Mouse (Mus musculus) gastrocnemius, adult 8-10 months (tissue): ENCODE measurements around the gene Stk39. TPM values are rescaled to one million over a fixed set of nuclear protein-coding genes. Genes with fewer than 3 reads are reported as not detected.

Experiments
- DNase-seq, 2 experiments: peaks; one replicate each; pipeline ENCODE4 v3.0.0; 2022; ENCODE audit warnings: low spot score in 2 of 2
- total RNA-seq, 4 experiments: library from RNA; stranded (reverse); gene quantifications; 2 replicates each; pipeline ENCODE4 v1.2.4; 2022

The Stk39 gene
- total RNA-seq, 4 experiments from 2014 or later, result 1.3 to 2.4 (median 2.1) TPM

DNA sequence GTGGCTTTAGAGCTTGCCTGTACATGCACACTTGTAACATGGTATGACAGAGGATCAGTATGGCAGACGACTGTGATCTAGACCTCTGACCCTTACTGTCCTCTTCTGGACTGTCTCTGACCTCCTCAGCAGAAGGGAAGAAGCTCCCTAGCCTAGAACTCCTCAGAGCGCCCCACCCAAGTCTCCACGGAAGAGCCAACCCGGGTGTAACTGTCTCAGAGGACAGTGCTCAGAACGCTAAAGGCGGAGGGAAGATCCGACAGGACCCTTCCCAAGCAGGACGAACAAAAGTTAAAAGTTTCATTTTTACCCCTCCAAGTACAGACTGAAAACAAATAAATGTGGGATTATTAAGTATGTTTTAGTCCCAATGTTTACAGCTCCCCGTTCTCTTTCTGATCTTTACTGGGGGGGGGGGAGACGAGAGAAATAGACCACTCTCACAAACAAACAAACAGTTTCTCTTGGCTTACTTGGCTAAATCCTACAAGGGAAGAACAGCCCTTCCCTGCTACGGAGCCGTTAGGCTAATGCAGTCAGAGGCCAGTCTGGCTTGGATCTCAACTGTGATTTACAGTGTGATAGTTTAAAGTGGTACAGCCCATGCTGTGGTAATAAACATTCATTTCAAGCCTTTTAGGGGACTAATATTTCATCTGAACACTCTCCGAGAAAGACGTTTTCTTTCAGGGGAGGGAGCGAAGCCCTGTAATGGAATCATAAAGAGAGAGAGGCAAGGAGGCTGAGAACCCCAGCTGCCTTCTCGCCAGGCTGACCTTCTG, 179.3 kb downstream of the Stk39 start:
- no peak for DNase-seq

DNA sequence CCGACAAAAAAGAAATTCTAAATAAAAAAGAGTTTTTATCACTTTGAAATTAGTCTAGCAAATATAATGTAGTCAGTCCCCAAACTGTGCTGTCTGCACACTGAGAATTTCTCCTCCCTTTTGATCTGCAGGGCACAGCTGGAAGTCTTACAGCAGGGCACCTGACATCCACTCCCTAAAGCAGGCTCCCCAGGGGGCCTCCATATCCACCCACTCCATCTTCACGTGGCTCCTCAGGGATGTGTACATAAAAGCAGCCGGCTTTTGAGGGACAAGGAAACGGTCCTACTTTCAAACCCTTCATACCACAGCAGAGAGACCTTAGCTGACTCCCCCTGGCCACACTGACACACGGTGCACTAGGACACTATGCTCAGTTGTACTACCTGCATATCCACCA, 180.2 kb downstream of the Stk39 start:
- DNase-seq, result no peak

DNA sequence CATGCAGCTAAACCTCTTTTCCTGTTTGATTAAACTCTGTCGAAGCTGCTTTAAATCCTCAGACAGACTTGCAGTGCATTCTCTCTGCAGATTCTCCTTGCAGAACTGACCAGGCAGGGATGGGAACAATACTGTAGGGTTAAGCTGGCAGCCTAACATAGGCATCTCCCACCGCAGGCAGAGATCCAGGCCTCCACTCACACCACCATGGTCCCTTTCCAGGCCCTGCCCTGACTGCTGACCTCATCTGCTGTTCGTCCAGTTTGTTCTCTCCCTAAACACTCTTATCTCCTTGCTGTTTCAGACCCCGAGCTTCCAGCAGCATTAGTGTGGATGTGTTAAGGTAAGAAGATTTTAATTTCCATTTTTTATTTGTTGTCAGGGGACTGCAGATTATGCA, 182.1 kb downstream of the Stk39 start:
- no peak for DNase-seq

DNA sequence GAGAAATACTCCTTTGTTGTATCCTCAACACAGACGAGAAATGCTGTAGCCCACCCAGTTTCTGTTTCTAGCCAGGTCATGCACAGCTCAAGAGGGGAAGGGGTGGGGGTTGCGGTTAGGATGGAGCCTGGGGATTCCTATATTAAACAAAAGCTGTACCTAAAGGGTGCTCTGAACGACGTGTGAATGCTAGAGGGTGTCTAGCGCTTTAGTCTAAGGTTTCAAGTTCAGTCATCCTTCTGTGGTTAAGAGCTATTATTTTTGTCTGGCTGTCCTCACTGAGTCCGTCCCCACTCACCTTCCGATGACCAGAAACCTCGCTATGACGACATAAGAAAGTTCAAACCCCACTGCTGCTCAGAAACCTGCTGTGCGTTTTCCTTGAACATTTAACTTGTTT, 182.9 kb downstream of the Stk39 start:
- DNase-seq, result no peak

DNA sequence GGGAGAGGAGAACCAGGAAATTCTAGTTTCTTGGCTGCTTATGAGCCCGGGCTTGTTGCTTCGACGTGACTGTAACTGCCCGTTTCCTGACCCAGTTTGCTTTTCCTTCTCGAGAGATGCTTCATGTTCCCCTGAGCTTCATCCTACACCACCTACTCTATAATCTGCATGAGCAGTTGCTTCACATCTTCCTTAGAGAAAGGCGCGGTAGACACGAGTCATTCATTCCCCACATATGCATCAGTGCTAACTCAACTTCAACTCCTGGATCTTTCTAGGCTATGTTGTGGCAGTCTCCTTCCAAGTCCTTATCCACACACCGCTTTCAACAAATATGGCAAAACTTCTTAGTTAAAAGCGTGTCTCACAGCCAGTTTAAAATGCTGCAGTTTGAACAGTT, 184.0 kb downstream of the Stk39 start:
- DNase-seq, result no peak

DNA sequence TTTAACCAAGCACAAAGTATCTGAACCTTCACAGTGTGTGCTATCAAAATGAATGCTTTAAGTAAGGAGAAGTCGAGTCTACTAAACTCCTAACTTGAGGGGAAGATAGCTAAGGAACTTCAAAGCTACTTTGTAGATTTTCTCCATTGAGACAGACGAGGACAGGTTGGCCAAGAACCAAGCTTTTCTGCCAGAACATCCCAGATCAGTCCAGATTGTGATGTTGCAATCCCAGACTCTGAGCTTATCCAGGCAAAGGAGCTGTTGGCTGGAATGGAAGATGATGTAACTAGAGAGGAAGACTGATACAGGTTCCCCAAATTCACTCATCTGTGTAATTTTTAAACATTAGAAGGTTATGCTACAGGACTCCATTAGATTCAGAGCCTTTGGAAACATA, 187.7 kb downstream of the Stk39 start:
- peak; percentile 20 for DNase-seq

DNA sequence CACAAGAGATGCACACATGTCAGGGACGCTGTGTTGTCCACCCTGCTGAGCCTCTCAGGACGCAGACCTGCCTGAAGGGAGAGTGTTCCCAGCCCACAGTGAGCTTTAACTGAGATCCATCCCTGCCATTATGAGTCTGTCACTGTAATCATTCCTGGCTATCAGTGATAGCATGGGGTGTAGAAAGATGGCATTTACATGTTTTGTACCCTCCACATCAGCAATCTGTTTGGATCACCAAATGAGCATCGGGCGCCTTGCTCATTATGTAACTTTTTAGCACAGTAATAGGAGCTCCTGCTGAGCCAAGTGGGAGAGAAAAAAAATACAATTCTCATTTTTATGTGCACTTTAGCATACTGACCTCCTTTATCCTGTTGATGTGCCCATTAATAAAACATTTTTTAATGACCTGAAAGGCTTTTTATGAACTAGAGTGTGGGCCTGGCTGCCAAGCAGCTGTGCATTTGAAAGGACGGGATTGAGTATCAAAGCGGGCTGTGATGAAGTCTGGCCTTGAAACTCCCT, 189.0 kb downstream of the Stk39 start:
- DNase-seq, result no peak

DNA sequence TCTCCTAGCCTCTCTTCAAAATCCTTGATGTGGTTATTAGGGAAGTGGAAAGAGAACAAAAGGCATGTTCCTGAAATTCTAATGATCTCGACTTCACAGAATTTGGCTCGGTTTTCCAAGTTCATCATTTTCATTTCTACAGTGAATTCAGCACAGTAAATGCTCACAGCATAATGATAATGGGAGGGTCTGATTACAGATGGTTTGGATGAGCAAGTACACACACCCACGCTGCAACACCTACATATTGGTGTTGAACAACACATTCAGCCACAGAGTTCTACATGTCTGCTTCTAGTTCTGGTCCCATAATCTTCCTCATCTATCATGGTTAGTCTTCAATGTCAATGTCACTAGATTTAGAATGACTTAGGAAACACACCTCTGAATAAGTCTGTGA, 190.5 kb downstream of the Stk39 start:
- no peak for DNase-seq

DNA sequence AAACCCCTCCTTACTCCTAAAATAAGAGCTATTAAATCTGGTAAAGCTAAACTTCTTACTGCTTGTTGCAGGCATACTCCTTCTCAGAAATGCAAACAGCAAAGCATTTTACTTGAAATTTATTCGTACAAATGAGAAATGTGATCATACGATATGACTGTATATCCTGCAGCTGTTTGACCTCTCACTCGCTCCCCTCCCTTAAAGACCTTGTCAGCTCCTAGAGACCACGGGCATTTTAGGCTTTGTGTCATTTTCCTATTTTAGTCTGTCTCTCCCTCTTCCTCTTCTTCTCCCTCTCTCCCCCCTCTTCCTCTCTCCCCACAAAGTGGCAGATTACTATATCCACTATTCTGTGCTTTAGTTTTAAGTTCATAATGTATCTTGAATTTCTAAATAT, 200.8 kb downstream of the Stk39 start:
- DNase-seq, result no peak

DNA sequence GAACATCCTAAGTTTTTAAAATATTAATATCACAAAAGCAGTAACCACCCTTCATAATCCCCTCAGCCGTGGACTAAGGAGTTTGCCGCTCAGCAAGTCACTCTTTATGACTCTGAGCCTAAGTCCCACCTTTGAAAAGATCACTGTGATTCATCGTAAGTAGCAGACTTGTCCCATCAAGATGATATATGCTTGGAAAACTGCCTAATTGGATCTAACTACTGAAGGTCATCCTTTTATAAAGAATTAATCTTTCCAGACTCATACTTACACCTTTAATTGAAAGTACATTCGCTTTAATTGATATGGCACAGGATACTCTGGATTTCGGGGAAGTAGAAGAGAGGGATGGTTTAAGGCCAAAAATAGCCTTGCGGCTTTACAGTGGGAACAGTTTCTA, 201.2 kb downstream of the Stk39 start:
- no peak for DNase-seq

DNA sequence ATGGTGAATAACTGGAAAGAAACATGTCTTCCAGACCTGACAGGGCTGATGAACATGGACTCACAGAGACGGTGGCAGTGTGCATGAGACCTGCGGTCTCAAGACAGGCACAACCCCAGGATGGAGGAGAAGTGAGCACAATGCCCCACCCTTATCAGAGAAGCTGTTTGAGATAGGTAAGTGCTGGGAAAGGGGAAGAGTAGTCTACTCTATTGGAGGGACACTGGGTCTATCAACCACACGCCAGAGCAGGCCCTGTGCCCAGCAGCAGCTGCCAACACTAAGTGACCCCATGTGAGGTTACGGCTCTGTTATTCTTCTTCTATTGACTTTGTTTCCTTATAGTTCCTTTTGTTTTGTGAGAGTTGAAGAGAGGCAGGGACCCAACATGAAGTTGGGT, 202.4 kb downstream of the Stk39 start:
- no peak for DNase-seq

DNA sequence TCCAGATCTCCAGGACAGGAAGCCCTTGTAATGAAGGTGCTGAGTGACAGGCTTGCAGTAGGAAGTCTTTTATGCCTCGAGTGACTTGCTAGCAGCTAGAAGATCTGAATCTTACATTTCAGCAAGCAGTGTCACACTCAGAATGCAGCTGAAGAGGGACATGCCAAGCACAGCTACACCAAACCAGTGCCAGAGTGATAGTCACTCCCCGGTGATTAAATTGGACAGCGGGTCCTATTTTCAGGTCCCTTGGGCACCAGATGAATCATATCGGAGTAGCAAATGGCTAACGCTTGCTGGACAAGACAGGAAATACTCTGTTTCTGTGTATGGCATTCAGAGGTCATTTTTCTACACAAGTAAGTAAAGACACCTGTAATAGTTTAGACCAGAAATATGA, 207.2 kb downstream of the Stk39 start:
- no peak for DNase-seq

DNA sequence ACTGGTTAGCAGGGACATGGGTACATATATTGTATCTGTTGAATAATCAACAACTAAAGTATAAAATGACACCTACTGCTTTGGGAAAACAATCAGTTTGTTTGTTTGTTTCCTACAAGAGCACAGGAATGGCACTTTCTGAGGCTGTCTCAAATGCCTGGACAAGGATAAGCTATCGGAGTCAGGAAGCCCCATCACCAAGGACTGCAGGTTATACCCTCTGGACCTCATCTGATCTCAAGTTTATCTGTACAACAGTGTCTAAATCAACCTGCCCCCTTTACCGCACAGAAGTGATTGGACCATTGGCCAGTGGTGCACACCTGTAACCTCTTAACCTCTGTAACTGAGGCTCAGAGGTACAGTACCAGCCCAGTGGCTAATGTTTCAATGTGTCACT, 211.2 kb downstream of the Stk39 start:
- no peak for DNase-seq

DNA sequence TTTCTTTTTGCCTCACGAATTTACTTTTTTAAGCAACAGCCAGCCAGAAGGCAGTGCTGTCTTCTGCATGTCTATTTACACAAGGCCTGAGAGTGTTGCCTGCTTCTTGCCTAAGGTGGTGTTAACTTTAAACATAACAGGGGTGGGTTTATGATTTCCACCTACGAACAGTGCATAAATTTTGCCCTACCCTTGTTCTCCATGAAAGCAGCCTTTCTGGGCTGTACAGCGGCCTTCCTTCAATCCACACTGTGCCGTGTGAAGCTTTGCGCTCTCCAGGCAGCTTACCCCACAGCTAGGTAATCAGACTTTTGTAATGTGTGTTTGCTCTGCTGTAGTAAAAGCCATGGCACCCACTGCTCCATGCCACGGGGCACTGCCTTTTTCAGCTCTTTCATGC, 214.5 kb downstream of the Stk39 start:
- DNase-seq, result no peak

DNA sequence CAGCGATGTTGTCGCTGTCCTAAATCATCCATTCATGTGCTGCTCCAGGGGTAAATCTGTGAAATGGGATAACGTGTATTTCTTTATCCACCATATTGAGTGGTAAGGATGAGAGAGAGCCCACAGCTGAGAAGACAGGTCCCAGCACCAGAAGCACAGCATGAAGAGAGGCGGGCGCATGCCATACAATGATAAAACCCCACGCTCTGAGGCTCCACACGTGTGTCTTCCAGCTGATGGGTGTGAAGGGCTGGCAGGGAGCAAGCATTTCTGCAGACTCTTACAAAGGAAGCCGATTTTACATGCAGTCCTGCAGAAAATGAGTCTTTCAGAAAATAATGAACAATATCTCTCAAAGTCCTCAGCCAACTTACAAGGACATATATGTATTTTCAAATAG, 215.6 kb downstream of the Stk39 start:
- no peak for DNase-seq

DNA sequence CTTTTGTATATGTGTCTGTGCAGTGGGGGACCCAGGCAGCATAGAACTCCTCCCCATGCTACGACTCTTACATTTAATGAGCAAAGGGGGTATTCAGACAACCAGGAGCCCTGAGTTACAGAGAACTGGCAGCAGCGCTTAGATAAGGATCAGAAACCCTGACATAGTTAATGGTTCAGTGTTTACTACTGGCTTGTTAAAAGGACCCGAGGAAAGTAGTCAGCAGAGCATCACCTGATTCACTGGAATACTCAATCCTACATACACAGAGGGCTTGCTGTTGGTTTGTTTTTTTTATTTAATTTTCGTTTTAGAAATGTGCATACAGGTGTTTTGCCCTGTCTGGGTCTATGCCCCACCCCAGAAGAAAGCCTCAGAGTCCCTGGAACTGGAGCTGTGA, 217.3 kb downstream of the Stk39 start:
- DNase-seq, result no peak

DNA sequence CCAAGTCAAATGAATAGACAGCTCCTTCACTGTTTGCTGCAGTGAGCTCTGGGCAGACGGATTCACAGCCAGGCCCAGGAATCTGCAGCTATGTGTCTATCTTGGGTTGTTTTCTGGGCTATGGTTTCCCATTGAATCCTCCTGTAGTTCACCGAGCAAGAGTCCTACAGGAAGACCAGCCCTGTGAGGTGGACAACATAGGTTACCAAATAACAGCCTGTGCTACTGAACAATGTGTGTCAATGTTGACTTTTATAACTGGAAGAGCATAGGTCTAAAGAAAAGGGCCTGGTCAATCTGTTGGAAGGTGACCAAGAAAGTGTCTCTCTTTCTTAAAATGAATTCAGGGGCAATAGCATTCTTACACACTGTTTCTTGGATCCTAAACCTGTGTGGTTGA, 218.8 kb downstream of the Stk39 start:
- DNase-seq, result no peak

DNA sequence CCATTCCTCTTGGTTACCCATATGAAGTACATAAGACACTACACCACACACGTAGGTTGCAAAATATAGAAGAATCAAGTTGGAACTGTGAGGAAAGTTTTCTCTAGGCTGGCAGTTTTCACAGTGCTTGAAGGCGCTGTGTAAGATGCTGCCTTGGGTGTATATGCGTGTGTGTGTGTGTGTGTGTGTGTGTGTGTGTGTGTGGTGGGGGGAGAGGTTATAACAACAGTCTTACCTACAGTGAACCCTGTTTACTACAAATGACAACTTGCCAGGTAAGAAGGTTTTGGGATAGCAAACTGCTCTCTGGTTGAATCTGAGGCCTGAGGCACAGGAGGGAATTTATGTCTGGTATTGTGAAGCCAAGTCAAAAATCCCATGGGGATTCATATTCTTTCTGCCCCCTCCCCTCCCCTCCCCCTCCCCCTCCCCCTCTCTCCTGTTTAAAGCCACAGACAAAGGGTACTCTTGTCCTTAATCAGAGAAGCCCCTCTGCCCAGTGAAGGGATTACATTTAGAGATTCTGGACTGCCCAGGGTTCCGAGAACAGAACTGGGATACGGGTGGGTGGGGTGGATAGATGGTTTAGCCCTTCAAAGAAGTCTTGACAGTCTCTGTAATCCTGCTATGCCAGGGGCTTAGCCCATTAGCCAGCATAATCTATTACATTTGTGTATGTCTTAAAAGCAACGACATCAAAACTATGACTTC, 219.9 kb downstream of the Stk39 start:
- DNase-seq, result no peak

DNA sequence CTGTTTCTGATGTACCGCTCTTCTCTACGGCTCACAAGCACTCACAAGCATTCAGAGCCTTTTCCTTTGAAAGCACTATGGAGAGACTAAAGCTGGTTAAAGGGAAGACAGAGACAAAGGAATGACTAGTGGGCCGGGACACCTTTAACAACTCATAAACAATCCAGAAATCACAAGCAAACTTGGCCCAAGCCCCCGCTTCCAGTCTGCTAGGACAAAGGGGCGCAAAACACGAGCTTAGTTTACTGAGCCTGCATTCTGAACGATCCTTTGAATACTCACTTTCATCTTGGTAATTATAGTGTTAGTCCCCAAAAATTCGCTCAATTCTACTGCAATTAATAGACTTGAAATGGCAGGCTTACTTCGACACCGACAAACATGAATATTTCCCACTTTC, 221.2 kb downstream of the Stk39 start:
- no peak for DNase-seq

DNA sequence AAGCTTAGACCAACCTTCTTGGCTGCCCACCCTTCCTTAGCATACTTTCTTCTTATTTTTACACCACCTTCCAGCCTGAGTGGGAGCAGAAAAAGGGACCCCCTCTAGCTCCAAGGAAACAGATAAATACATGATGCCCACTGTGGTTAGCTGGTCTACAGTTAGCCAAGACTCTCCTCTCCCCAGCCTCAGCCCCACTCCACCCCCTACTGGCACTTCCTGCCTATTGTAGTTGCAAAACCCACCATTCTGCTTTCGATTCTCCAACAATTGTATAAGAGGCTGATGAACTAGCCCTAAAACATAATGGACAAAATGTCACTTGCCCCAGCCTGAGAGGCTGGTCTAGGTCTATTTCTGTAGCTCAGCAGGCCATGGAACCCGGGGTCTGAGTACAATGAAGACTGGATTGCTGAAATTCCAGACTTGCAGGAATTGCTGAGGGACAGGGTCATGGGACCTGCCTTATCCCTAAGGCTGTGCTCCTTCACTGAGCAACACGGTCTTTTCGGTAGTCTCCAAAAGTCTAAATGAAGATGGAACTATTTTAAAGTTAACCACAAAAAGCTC, 222.1 kb downstream of the Stk39 start:
- no peak for DNase-seq

DNA sequence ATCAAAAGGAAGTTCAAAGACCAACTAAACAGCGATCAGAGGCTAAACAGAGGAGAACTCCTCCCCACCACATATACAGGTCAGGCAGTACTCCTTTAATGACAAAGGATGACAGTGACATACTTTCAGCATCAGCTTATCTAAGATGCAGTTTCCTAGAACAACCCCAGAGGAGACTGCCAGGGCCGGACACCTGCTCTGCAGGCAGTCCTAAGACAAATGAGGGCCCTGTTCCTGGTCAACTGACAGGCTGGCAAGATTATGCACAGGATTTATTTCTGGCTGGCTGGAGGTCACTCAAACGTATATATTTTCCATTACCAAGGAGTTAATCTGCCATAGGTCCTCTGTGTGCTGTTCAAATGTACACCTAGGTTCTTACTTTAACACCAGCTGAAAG, 225.8 kb downstream of the Stk39 start:
- DNase-seq, result no peak

DNA sequence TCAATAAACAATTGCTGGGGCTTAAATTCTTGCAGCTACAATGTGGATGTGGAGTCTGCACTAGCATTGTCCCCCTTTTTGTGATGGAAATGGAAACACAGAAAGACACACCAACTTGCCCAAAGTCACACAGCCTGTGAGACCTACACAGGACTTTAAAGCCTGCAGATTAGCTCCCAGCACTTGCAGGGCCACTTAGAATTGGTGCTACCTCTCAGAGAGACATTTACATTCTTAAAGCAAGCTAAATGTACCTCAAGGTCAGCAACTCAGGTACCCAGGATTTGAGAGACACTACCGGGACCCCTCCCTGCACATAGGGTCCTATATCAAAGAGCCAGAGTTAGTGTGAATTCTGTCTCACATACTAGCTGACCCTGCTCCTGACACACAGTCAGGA, 227.5 kb downstream of the Stk39 start:
- no peak for DNase-seq
